Mouse (Mus musculus) hindbrain, embryonic 12.5 days (tissue): ENCODE measurements around the gene Gpn2. TPM values are rescaled to one million over a fixed set of nuclear protein-coding genes. Genes with fewer than 3 reads are reported as not detected.

Experiments used
- ATAC-seq: fragments of 200-750 bp; cut with Nextera tagmentation; 2 replicates; pipeline ENCODE4 v1.8.0; 2017; ENCODE audit warnings: moderate TSS enrichment; ENCODE audit not compliant: low FRiP score
- H3K27ac ChIP-seq: fragments of 300-500 bp; sonication (generic); 2 replicates; pipeline ENCODE4 v1.5.1; 2016; ENCODE audit warnings: mild to moderate bottlenecking
- H3K27me3 ChIP-seq: fragments of 300-500 bp; sonication (generic); 2 replicates; pipeline ENCODE4 v1.6.1; 2016; ENCODE audit warnings: mild to moderate bottlenecking
- H3K36me3 ChIP-seq: fragments of 300-500 bp; sonication (generic); 2 replicates; pipeline ENCODE4 v1.6.1; 2016; ENCODE audit warnings: mild to moderate bottlenecking
- H3K4me1 ChIP-seq: fragments of 300-500 bp; sonication (generic); 2 replicates; pipeline ENCODE4 v1.6.1; 2016
- H3K4me2 ChIP-seq: fragments of 300-500 bp; sonication (generic); replicated peaks from 2 replicates; pipeline ENCODE4 v1.6.1; 2016; ENCODE audit warnings: mild to moderate bottlenecking
- H3K4me3 ChIP-seq: fragments of 300-500 bp; sonication (generic); 2 replicates; pipeline ENCODE4 v1.5.1; 2016; ENCODE audit warnings: mild to moderate bottlenecking
- H3K9ac ChIP-seq: fragments of 300-500 bp; sonication (generic); 2 replicates; pipeline ENCODE4 v1.6.1; 2016; ENCODE audit warnings: mild to moderate bottlenecking, moderate library complexity
- H3K9me3 ChIP-seq: fragments of 300-500 bp; sonication (generic); replicated peaks from 2 replicates; pipeline ENCODE4 v1.6.1; 2016; ENCODE audit warnings: mild to moderate bottlenecking
- WGBS: fragments of 180-500 bp; shearing (Covaris S2); methylation state at CpG from one replicate; pipeline ENCODE4 v1.1.7; 2016; 5-methylcytosine and 5-hydroxymethylcytosine counted together
- polyA plus RNA-seq: library from polyadenylated mRNA; unstranded; fragments of >200 nt; fragmentation: Nextera tagmentation; extraction: Ambion mirVana; gene quantifications from 2 replicates; pipeline ENCODE4 v1.2.1, GENCODE M21; 2016

Gene Gpn2
- polyA plus RNA-seq, 1 experiment from 2014 or later = 22.2 TPM

DNA sequence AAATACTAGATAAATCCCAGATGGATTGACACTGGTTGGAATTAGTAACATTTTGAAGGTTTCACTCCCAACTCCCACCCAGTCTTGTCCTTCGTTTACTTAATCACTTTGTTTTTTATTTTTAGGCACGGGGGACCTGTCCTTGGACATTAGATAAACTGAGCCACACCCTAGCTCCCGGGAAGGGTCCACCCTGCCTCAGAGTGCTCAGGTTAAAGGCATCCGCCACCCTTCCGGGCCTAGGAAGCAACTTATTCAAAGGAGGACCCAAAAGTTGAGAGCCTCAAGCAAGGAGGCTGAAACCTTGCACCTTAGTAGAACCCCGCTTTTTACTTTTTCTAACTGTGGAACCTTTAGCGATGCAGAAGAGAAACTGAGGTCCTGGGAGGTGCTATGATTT is 15.0 kb downstream of the Gpn2 start:
- H3K4me3 ChIP-seq = peak overlapping the region; percentile 46
- H3K4me1 ChIP-seq = peaks cover 17% of the 10 kb centered on the region
- H3K9ac ChIP-seq = peak overlapping the region; percentile 57; the same call in 1 of the 2 replicates
- no peak overlapping the region for H3K27ac ChIP-seq
- H3K9me3 ChIP-seq = no peaks in the 10 kb centered on the region
- peaks cover 65% of the 10 kb centered on the region for H3K27me3 ChIP-seq
- H3K4me2 ChIP-seq = peak overlapping the region; percentile 69
- H3K36me3 ChIP-seq = peaks cover 9% of the 10 kb centered on the region
- WGBS = 26% methylated on average over 7 of the region's 7 CpGs
- ATAC-seq = no peak

DNA sequence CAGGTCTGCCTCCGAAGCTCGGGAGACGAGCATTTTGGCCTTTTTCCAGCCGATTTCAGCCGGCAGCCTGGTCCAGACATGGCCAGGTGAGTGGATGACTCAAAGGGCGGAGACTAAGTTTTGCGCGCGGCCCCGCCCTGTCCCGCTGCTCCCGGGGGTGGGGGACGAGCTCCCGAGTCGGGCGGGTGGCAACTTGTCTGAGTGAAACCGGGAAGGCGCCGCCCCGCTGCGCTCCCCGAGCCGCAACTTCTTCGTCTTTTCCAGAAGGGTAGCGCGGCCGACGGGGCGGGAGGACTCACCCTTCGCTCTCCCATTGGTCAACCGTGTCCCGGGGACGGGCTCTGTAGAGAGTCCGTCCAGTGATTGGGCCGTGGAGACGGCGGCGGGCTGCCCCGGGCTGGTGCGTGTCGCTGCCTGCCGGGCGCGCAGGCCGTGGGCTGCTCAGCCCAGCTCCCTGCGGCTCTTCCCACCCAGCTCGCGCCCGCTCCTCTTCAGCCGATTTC is 15.5 kb downstream of the Gpn2 start:
- H3K27me3 ChIP-seq = peaks cover 65% of the 10 kb centered on the region
- under 1% methylated on average over 48 of the region's 50 CpGs for whole genome bisulfite sequencing

DNA sequence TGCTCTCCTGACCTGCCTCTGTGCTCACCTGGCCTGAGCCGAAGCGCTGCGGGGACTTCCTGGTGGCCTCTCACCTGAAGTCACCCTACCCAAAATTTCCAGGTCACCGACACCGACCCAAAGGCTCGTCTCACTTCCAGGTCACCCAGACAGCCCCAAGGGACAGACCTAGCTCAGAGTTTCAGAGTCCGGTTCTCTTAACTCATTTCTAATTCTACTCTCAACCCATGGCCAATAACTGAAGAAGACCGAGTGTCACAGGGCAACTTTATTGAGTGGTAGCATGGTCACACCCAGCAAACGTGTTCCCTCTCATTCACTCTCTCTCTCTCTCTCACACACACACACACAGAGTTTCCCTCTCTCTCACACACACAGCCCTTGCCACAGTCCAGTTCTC is 16.1 kb downstream of the Gpn2 start:
- 18% methylated on average over 9 of the region's 9 CpGs for WGBS
- peak overlapping the region; percentile 46 for H3K4me3 ChIP-seq
- peak overlapping the region; percentile 57; the same call in 1 of the 2 replicates for H3K9ac ChIP-seq
- H3K9me3 ChIP-seq = no peaks in the 10 kb centered on the region
- no peak for ATAC-seq
- H3K27ac ChIP-seq = no peak overlapping the region
- peaks cover 65% of the 10 kb centered on the region for H3K27me3 ChIP-seq
- H3K36me3 ChIP-seq = peaks cover 12% of the 10 kb centered on the region
- peak overlapping the region; percentile 69 for H3K4me2 ChIP-seq
- H3K4me1 ChIP-seq = peaks cover 17% of the 10 kb centered on the region

More for the DNA sequence above, 15.5 kb downstream of the Gpn2 start:
- H3K4me3 ChIP-seq = peak overlapping the region; percentile 46
- H3K9ac ChIP-seq = peak overlapping the region; percentile 57
- H3K27ac ChIP-seq = no peak overlapping the region
- peaks cover 11% of the 10 kb centered on the region for H3K36me3 ChIP-seq
- peaks cover 17% of the 10 kb centered on the region for H3K4me1 ChIP-seq
- H3K4me2 ChIP-seq = peak overlapping the region; percentile 69
- H3K9me3 ChIP-seq = no peaks in the 10 kb centered on the region
- peak; percentile 90 for ATAC-seq

DNA sequence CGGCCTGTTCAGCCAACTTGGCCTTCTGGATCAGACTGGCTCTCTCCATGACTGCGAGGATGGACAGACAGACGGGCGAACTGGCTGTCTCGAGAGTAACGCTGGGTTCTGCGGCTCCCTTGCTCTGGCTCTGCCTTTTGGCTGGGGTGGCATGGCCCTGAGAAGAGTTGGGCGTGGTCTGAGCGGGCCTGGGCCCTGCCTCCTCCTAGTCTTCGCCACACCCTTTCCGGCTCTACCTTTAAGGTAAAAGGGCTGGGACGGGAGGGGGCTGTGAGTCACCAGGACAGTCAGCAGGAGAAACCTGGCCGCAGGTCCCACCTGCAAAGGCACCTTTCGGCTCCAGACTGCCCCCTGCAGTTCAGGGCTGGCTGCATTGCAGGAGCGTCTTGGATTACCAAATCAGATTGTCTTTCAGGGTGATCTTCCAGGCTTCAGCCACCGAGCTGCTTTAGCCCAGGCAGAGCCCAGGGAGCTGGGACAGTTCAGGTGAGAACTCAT is 17.6 kb downstream of the Gpn2 start, which contains the start of gene Sfn:
Gene Sfn, minus strand, starts transcription at position 448 of the 498 bp plus-strand sequence.
- Histone ChIP-seq H3K27ac (no peak within 1 kb of the TSS), H3K4me1 (peaks cover 17% of the 10 kb centered on the region), H3K9ac (no peak within 1 kb of the TSS), H3K36me3 (peaks cover 27% of the 10 kb centered on the region), H3K27me3 (peaks cover 63% of the 10 kb centered on the region), H3K4me2 (peak within 1 kb of the TSS; percentile 32), H3K4me3 (peak within 1 kb of the TSS; percentile 7; the same call in 1 of the 2 replicates), H3K9me3 (no peaks in the 10 kb centered on the region)
- ATAC-seq = no peak
- WGBS = 3% methylated on average over 16 of the region's 16 CpGs

DNA sequence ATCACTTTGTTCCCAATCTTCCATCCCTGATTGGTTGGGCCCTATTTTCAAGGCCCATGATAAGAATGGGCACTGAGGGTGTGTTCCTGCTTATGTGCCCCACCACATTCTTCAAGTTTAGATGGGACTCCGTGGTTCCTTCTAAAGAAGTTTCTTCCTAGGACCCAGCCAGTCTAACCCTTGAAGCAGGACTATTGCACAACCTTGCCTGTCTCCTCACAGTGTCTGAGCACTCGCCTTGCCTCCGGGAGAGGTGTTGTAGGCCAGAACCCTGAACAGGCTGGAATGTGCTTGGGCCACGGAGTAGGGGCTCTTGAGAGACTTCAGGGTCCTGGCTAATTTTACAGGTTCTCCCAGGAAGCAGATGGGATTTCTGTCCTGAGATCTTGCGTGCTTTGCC is 18.9 kb downstream of the Gpn2 start:
- peaks cover 17% of the 10 kb centered on the region for H3K4me1 ChIP-seq
- no peak for ATAC-seq

DNA sequence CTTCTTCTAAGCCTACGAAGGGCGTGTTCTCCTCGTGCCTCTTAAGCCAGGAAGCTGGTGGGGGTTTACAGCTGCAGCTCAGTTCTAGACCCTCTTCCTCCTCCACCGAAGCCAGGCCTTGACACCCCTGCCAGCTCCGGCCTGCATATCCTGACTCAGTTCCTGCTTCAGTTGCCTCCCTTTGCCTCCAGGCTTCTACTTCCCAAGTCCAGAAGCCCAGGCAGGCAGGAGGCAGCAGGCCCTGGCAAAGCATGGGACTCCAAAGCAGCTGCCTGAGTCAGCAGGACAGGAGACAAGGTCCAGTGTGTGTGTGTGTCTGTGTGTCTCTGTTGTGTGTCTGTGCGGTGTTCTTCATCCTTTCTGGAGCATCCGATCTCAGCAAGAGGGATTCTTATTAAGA is 20.0 kb downstream of the Gpn2 start:
- Histone ChIP-seq H3K27ac (no peak overlapping the region), H3K4me3 (no peak overlapping the region), H3K4me2 (no peak overlapping the region), H3K36me3 (peaks cover 44% of the 10 kb centered on the region), H3K27me3 (peaks cover 41% of the 10 kb centered on the region), H3K9ac (no peak overlapping the region), H3K9me3 (no peaks in the 10 kb centered on the region), H3K4me1 (peaks cover 16% of the 10 kb centered on the region)
- 90% methylated on average over 7 of the region's 7 CpGs for WGBS
- ATAC-seq = no peak

More for the DNA sequence above, 18.9 kb downstream of the Gpn2 start:
- Histone ChIP-seq H3K4me2 (no peak overlapping the region), H3K9me3 (no peaks in the 10 kb centered on the region), H3K27ac (no peak overlapping the region), H3K36me3 (peaks cover 37% of the 10 kb centered on the region), H3K9ac (no peak overlapping the region), H3K27me3 (peaks cover 52% of the 10 kb centered on the region), H3K4me3 (no peak overlapping the region)
- 92% methylated on average over 5 of the region's 5 CpGs for whole genome bisulfite sequencing

DNA sequence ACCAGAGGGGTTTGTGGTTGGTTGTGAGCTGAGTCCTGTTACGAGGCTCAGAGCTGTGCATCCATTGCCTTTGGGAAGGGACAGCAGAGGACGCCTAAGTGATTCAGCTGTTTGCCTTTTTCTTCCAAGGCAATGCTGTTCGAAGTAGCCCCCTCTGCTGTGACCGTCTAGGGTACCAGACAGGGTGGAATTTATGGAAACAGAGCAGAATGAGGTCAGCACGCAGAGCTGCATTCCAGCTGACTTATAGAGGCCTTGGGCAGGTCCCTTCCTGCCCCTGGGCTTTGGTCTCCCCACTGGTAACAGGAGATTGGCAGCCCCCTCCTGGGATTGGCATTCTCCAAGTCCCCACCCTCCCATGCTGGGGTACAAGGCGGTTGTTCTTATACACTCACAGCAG is 20.7 kb downstream of the Gpn2 start:
- 68% methylated on average over 6 of the region's 6 CpGs for WGBS
- Histone ChIP-seq H3K36me3 (peaks cover 44% of the 10 kb centered on the region), H3K27ac (no peak overlapping the region), H3K9me3 (no peaks in the 10 kb centered on the region), H3K9ac (no peak overlapping the region), H3K4me2 (no peak overlapping the region), H3K27me3 (peaks cover 34% of the 10 kb centered on the region), H3K4me3 (no peak overlapping the region), H3K4me1 (peaks cover 10% of the 10 kb centered on the region)
- no peak for ATAC-seq

DNA sequence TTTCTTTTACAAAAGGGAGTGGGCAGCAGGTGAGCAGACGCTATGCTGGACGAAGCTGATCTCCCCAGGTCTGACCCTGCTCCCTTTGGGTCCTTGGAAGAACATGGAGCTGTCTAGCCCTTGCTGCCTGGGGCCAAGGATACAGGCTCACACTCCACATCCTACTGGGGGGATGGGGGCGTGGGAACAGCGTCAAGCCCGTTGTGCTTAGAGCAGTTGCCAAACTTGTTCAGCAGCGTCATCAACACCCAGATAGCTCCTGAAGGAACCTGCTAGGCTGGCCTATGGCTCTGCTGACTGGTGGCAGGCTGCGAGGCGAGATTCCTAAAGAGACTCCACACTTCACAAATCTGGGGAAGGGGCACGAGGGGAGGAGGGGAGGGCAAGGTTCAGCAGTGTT is 21.2 kb downstream of the Gpn2 start:
- Histone ChIP-seq H3K9me3 (no peaks in the 10 kb centered on the region), H3K4me3 (no peak overlapping the region), H3K4me1 (peaks cover 5% of the 10 kb centered on the region), H3K27ac (no peak overlapping the region), H3K9ac (no peak overlapping the region), H3K4me2 (no peak overlapping the region), H3K27me3 (peaks cover 29% of the 10 kb centered on the region), H3K36me3 (peaks cover 44% of the 10 kb centered on the region)
- ATAC-seq = no peak
- 53% methylated on average over 9 of the region's 9 CpGs for WGBS

DNA sequence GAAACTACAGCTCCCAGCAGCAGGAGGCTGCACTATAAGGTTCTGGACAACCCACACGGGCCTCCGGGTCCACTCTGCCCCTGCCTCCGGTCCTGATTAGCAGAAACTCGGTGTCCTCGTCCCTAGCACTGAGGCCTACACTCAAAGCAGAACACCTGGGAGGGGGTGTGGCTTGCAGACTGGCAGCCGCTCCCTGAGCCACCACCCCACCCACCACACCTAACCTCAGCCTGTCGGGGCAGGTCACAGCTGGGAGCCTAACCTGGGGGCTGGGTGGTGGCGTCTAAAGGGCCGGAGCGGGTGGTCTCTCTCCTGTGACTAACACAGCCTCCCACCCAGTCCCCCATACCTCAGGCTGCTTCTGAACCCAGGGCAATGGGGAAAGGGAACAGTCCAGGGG is 23.1 kb downstream of the Gpn2 start:
- H3K9ac ChIP-seq = no peak overlapping the region
- H3K36me3 ChIP-seq = peaks cover 55% of the 10 kb centered on the region
- H3K27ac ChIP-seq = no peak overlapping the region
- no peaks in the 10 kb centered on the region for H3K4me1 ChIP-seq
- no peak for ATAC-seq
- WGBS = 79% methylated on average over 10 of the region's 10 CpGs
- H3K9me3 ChIP-seq = 0 out of 2 replicates have a peak, but pooled peaks cover 5% of the 10 kb centered on the region
- no peak overlapping the region for H3K4me2 ChIP-seq
- H3K4me3 ChIP-seq = no peak overlapping the region
- H3K27me3 ChIP-seq = peaks cover 10% of the 10 kb centered on the region

DNA sequence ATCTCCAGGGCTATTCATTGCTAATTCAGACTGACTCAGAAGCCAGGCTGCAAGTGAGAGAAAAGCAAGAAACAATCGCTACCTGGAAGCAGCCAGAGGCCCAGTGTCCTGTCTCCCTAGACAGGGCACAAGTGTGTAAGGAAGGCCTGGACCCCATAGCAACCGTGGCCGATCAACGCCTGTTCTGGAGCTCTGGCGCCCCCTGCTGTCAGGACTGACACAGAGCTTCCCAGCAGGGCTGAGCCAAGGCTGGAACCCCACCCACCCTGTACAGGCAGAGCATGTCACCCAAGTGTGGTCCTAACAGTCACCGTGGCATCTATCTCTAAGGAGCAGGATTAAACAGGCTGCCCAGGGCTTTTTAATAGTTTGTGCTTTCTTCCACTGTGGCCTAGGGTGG is 25.6 kb downstream of the Gpn2 start:
- no peak overlapping the region for H3K27ac ChIP-seq
- no peaks in the 10 kb centered on the region for H3K27me3 ChIP-seq
- H3K4me1 ChIP-seq = no peaks in the 10 kb centered on the region
- H3K9me3 ChIP-seq = 0 out of 2 replicates have a peak, but pooled peaks cover 7% of the 10 kb centered on the region
- no peak overlapping the region for H3K9ac ChIP-seq
- no peak overlapping the region for H3K4me3 ChIP-seq
- peaks cover 65% of the 10 kb centered on the region for H3K36me3 ChIP-seq
- ATAC-seq = peak; percentile 46; the same call in 1 of the 2 replicates
- H3K4me2 ChIP-seq = no peak overlapping the region
- WGBS = 16% methylated on average over 6 of the region's 6 CpGs

DNA sequence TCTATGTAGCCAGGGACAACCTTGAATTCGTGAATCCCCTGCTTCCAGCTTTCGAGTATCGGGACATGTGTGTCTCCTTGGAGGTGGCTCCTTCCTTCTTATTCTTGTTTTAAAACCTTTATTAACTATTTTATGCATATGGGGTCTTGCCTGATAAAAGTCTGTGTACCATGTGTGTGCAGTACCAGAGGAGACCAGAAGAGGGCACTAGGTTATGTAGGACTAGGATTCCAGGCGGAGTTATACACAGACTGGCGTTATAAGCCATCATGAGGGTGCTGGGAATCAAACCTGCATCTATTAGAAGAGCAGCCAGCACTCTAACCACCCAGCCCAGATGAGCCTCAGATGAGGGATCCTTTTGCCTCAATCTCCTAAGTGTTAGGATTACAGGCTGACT is 27.7 kb downstream of the Gpn2 start:
- Histone ChIP-seq H3K9ac (no peak overlapping the region), H3K36me3 (peaks cover 53% of the 10 kb centered on the region), H3K27me3 (no peaks in the 10 kb centered on the region), H3K4me1 (no peaks in the 10 kb centered on the region), H3K4me3 (no peak overlapping the region), H3K27ac (no peak overlapping the region), H3K4me2 (no peak overlapping the region), H3K9me3 (0 out of 2 replicates have a peak, but pooled peaks cover 7% of the 10 kb centered on the region)
- WGBS = 95% methylated on average over 5 of the region's 5 CpGs
- no peak for ATAC-seq

DNA sequence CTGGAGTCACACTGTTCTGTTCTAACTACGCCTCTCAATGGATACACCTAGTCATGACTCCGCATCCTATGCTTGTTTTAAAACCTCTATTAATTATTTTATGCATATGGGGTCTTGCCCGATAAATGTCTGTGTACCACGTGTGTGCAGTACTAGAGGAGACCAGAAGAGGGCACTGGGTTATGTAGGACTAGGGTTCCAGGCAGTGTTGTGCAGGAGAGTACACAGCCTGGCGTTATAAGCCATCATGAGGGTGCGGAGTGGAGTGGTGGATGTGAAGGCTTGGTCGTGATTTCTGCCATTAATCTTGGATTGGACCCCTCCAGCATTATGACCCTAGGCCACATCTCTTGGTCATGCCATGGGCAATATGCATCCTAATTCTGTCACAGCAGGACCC is 28.3 kb downstream of the Gpn2 start:
- peaks cover 50% of the 10 kb centered on the region for H3K36me3 ChIP-seq
- ATAC-seq = no peak
- 0 out of 2 replicates have a peak, but pooled peaks cover 7% of the 10 kb centered on the region for H3K9me3 ChIP-seq
- H3K4me3 ChIP-seq = no peak overlapping the region
- no peaks in the 10 kb centered on the region for H3K4me1 ChIP-seq
- no peak overlapping the region for H3K4me2 ChIP-seq
- no peak overlapping the region for H3K27ac ChIP-seq
- 97% methylated on average over 7 of the region's 7 CpGs for WGBS
- no peak overlapping the region for H3K9ac ChIP-seq
- no peaks in the 10 kb centered on the region for H3K27me3 ChIP-seq

DNA sequence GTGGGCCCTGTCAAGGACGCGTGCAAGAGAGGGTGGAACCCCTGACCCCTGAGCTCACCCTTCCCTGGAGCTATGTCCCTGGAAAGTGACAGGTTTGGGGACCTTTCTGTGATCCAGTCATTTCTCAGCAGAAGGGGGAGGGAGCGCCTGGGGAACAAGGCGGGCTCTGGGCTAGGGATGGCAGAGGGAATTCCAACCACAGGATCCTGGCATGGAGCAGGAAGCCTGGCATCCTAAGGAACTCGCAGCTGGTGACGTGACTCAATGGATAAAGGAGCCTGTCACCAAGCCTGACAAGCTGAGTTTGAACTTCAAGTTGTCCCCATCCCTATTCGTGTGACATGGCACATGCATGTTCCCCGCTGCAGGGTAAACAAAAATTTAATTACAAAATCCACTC is 28.9 kb downstream of the Gpn2 start:
- WGBS = 86% methylated on average over 8 of the region's 8 CpGs
- Histone ChIP-seq H3K36me3 (peaks cover 45% of the 10 kb centered on the region), H3K27me3 (no peaks in the 10 kb centered on the region), H3K4me1 (no peaks in the 10 kb centered on the region), H3K27ac (no peak overlapping the region), H3K4me2 (no peak overlapping the region), H3K9ac (no peak overlapping the region), H3K4me3 (no peak overlapping the region), H3K9me3 (0 out of 2 replicates have a peak, but pooled peaks cover 7% of the 10 kb centered on the region)
- no peak for ATAC-seq
